Mouse (Mus musculus) cerebellum, adult 2 months (tissue): ENCODE data around the gene Ppil6.

ENCODE experiments used
- CTCF ChIP-seq: fragments of 200-500 bp; IDR thresholded peaks from 2 replicates; pipeline ENCODE4 v1.5.1; 2011; ENCODE audit warnings: low read depth, mild to moderate bottlenecking, control low read depth, low read length, moderate library complexity, borderline replicate concordance; ENCODE audit not compliant: insufficient read depth
- POLR2A ChIP-seq: fragments of 200-500 bp; IDR thresholded peaks from 2 replicates; pipeline ENCODE4 v1.6.1; 2011; ENCODE audit warnings: low read length, control low read depth, borderline replicate concordance; ENCODE audit not compliant: insufficient read depth

DNA sequence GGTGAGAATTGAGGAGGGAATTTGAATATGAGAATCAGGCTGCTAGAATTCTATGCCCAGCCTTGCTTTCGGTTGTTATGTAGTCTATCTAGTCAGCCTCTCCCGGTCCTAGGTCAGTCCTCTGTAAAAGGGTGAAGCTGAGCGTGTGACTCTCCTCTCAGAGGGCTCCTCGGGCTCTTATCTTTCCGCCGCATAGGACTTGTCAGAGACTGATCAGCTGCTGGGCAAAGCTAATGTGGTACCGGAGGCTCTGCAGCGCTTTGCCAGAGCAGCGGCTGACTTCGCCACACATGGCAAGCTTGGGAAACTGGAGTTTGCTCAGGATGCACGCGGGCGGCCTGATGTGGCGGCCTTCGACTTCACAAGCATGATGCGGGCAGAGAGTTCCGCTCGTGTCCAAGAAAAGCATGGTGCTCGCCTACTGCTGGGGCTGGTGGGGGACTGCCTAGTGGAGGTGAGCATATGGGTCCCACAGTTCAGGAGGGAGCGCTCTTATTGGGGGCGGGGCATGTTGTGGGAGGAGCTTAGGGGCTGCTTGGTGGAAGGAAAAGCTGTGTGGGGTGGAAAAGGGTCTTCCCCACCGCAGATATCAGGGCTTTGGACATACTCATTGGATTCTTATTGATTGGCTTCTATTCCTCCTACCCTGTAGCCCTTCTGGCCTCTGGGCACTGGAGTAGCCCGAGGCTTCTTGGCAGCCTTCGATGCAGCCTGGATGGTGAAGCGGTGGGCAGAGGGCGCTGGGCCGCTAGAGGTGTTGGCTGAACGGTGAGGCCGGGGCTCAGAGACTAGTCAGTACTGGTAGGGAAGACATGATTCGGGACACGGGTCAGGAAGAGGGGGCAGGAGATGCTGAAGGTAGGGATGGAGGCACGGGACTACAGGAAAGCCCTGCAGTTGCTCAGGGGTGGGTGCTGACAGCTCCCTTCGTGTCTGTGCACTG, 9.0 kb upstream of the Ppil6 start:
- no peak for TF ChIP-seq POLR2A
- no peak for TF ChIP-seq CTCF
